Mouse (Mus musculus) hindbrain, embryonic 10.5 days (tissue): ENCODE results near the gene Art2b. TPM values are rescaled to one million over a fixed set of nuclear protein-coding genes. Genes with fewer than 3 reads are reported as not detected.

Experiments used
- DNase-seq: peaks from one replicate; pipeline ENCODE4 v3.0.0-alpha.2; 2017; ENCODE audit warnings: low spot score
- H3K27ac ChIP-seq: fragments of 300-500 bp; sonication (generic); 2 replicates; pipeline ENCODE4 v1.5.1; 2016; ENCODE audit warnings: mild to moderate bottlenecking, moderate library complexity
- H3K27me3 ChIP-seq: fragments of 300-500 bp; sonication (generic); 2 replicates; pipeline ENCODE4 v1.6.1; 2016; ENCODE audit warnings: mild to moderate bottlenecking; ENCODE audit not compliant: poor library complexity, insufficient read depth, severe bottlenecking
- H3K36me3 ChIP-seq: fragments of 300-500 bp; sonication (generic); 2 replicates; pipeline ENCODE4 v1.6.1; 2016; ENCODE audit warnings: mild to moderate bottlenecking, moderate library complexity
- H3K4me1 ChIP-seq: fragments of 300-500 bp; sonication (generic); replicated peaks from 2 replicates; pipeline ENCODE4 v1.6.1; 2016; ENCODE audit warnings: mild to moderate bottlenecking
- H3K4me3 ChIP-seq: fragments of 300-500 bp; sonication (generic); 2 replicates; pipeline ENCODE4 v1.5.1; 2016; ENCODE audit warnings: mild to moderate bottlenecking, moderate library complexity
- H3K9me3 ChIP-seq: fragments of 300-500 bp; sonication (generic); 2 replicates; pipeline ENCODE4 v1.6.1; 2016; ENCODE audit warnings: mild to moderate bottlenecking, moderate library complexity
- WGBS: fragments of 180-500 bp; shearing (Covaris S2); methylation state at CpG from one replicate; pipeline ENCODE4 v1.1.7; 2016; 5-methylcytosine and 5-hydroxymethylcytosine counted together
- polyA plus RNA-seq: library from polyadenylated mRNA; unstranded; fragments of >200 nt; fragmentation: Nextera tagmentation; extraction: Ambion mirVana; gene quantifications from 2 replicates; pipeline ENCODE4 v1.2.1, GENCODE M21; 2016

The Art2b gene
- polyA plus RNA-seq, 1 experiment from 2014 or later, result not detected

- 33% methylated on average over 5 of the region's 5 CpGs for WGBS
- H3K4me1 ChIP-seq, result peaks cover 20% of the 10 kb centered on the region
- H3K36me3 ChIP-seq, result no peaks in the 10 kb centered on the region
- H3K27ac ChIP-seq, result peak overlapping the region; percentile 12; the same call in 1 of the 2 replicates
- peaks cover 4% of the 10 kb centered on the region; the same call in 1 of the 2 replicates for H3K27me3 ChIP-seq
- H3K9me3 ChIP-seq, result no peaks in the 10 kb centered on the region
- DNase-seq, result no peak
- H3K4me3 ChIP-seq, result no peak overlapping the region
Observed at GRCm38 (mm10) chr7:101534428-101534827, 51.0 kb downstream of the Art2b start.

Other genes starting within 250 kb of the Art2b start
- 14.7 and 19.2 TPM in 2 replicates for gene Arap1, start 237.5 kb downstream of the Art2b start, polyA plus RNA-seq
- gene Gm45837, start 174.7 kb downstream of the Art2b start, polyA plus RNA-seq, result 0.82 and 1.3 TPM in 2 replicates
- gene Pde2a, start 163.9 kb downstream of the Art2b start, polyA plus RNA-seq, result 18.3 and 30.3 TPM in 2 replicates
- gene Clpb, start 78.0 kb upstream of the Art2b start, polyA plus RNA-seq, result 45.0 and 54.9 TPM in 2 replicates
- gene Phox2a, start 232.7 kb upstream of the Art2b start, polyA plus RNA-seq, result 2.2 and 4.7 TPM in 2 replicates